Mouse (Mus musculus): Measurements from ENCODE around the gene Mbd4. TPM values are rescaled to one million over a fixed set of nuclear protein-coding genes. Genes with fewer than 3 reads are reported as not detected.
A peak's percentile ranks its signal among the peaks of the same experiment; 100 is the strongest.
"Not testable (repeated sequence)": the region's sequence is repeated elsewhere in the genome, so short reads cannot be mapped to it uniquely, and the experiment has no call there.

Gene Mbd4
- polyA plus RNA-seq, 1 experiment from 2014 or later, result 12.5 TPM

DNA sequence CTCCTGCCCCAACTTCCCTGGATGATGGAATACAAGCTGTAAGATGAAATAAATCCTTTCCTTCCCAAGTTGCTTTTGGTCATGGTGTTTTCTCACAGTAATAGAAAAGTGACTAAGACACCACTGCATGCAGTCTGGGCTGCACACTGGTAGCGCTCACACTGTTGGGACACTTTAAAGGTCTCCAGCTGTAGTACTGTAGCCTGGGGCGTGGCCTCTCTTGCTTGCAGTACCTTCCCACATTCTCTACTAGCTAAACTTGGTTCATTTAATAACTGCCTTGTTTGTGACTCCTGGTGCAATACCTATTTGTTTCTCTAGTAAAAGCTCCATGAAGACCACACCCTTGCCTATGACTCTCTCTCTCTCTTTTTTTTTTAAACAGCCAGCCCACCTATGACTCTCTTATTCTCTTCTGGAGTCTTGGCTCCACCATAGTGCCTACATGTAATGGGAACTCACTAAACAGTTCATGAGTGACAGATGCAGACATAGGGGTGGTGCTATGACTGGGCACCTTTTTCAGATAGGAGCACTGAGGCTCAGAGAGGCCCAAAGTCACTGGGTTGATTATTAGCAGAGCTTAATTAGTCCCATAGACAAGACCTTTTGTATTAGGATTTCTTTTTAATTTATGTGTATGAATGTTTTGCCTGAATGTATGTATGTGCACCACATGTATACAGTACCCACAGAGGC lies 20.9 kb downstream of the Mbd4 start:
- Histone ChIP-seq H3K27me3 (ENCODE audit: control insufficient read depth, insufficient read depth, low read length) (no peaks in the 10 kb centered on the region), H3K36me3 (ENCODE audit: control insufficient read depth, insufficient read depth) (no peaks in the 10 kb centered on the region), H3K27ac (ENCODE audit: low read length) (no peak overlapping the region), H3K9ac (ENCODE audit: low read length) (no peak overlapping the region), H3K4me2 (ENCODE audit: low read depth, low read length) (no peak overlapping the region), H3K9me3 (replicated peaks; ENCODE audit: control insufficient read depth, low read length) (no peaks in the 10 kb centered on the region), H3K4me1 (ENCODE audit: control insufficient read depth, insufficient read depth, low read length) (no peaks in the 10 kb centered on the region), H3K4me3 (ENCODE audit: low read length) (no peak overlapping the region)
- WGBS, result 83% methylated on average over 2 of the region's 2 CpGs
- no peak for ATAC-seq (replicated peaks; ENCODE audit: extremely low read depth, insufficient read depth, low FRiP score)

DNA sequence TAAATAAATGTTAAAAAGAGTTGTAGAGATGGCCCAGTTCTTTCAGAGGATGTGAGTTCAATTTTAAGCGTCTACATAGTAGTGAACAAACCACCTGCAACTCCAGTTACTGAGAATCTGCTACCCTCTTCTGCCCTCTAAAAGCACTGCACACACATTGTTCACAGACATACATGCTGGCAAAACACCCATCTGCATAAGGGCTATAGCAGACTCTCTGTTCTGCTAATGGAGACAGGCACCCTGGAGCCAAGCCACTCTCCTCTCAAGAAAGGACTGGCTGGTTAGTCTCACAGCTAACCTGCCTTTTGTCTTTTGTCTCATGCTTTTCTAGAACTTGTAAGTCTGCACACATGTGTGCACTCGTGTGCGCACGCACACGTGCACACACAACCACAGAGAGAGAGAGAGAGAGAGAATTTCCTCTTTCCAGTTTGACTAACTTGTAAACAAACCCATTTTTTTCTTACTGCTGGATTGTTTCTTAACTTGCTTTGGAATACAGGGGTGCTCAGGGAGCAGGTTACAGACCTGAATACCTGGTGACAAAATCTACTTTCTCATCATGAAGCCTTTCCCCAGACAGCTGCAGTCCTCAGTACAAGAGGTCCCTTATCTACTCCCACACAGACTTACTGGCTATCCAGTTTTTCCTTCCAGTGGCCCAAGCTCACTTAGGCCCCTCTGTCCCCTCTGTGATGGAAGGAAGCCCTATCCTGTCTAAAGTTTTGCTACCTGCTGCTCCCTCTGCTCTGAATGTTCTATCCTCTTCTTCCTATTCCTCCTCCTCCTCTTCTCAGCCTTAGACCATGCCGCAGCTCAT lies 22.2 kb downstream of the Mbd4 start:
- Histone ChIP-seq H3K36me3 (ENCODE audit: control insufficient read depth, insufficient read depth) (no peaks in the 10 kb centered on the region), H3K27me3 (ENCODE audit: control insufficient read depth, insufficient read depth, low read length) (no peaks in the 10 kb centered on the region), H3K4me1 (ENCODE audit: control insufficient read depth, insufficient read depth, low read length) (no peaks in the 10 kb centered on the region), H3K4me2 (ENCODE audit: low read depth, low read length) (no peak overlapping the region), H3K4me3 (ENCODE audit: low read length) (no peak overlapping the region), H3K27ac (ENCODE audit: low read length) (no peak overlapping the region), H3K9ac (ENCODE audit: low read length) (no peak overlapping the region), H3K9me3 (replicated peaks; ENCODE audit: control insufficient read depth, low read length) (no peaks in the 10 kb centered on the region)
- ATAC-seq (replicated peaks; ENCODE audit: extremely low read depth, insufficient read depth, low FRiP score), result no peak
- WGBS, result 83% methylated on average over 6 of the region's 6 CpGs

DNA sequence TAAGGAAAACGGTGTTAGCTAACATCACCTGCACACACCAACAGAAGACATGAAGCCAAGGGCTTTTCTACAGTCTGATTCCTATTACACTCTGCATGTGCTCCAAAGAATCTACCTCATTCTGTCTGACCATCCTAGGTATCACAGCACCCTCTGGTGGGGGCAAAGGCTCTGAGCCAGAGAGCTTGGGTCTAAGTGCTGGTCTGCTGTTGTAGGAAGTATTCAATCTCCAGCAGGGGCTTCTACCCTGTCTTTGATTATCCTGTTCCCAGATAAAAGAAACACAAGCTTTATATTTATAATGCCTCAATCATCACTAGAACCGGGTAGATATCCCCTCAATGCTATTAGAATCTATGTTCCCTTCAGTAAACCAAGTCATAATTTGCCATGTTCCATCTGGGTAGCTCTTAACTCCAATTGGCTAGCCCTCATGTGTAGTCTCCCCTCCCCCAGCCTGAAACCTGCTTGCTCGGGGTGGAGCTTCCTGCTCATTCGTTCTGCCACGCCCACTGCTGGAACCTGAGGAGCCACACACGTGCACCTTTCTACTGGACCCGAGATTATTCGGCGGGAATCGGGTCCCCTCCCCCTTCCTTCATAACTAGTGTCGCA lies 29.2 kb downstream of the Mbd4 start:
- not testable (repeated sequence) for H3K36me3 ChIP-seq (ENCODE audit: control insufficient read depth, insufficient read depth); H3K4me1 ChIP-seq (ENCODE audit: control insufficient read depth, insufficient read depth, low read length); H3K27me3 ChIP-seq (ENCODE audit: control insufficient read depth, insufficient read depth, low read length); H3K9me3 ChIP-seq (replicated peaks; ENCODE audit: control insufficient read depth, low read length); H3K9ac ChIP-seq (ENCODE audit: low read length); H3K27ac ChIP-seq (ENCODE audit: low read length)
- ATAC-seq (replicated peaks; ENCODE audit: extremely low read depth, insufficient read depth, low FRiP score), result peak; percentile 95
- H3K4me3 ChIP-seq (ENCODE audit: low read length), result peak overlapping the region; percentile 38
- H3K4me2 ChIP-seq (ENCODE audit: low read depth, low read length), result peak overlapping the region; percentile 59
- 8% methylated on average over 4 of the region's 11 CpGs for WGBS

DNA sequence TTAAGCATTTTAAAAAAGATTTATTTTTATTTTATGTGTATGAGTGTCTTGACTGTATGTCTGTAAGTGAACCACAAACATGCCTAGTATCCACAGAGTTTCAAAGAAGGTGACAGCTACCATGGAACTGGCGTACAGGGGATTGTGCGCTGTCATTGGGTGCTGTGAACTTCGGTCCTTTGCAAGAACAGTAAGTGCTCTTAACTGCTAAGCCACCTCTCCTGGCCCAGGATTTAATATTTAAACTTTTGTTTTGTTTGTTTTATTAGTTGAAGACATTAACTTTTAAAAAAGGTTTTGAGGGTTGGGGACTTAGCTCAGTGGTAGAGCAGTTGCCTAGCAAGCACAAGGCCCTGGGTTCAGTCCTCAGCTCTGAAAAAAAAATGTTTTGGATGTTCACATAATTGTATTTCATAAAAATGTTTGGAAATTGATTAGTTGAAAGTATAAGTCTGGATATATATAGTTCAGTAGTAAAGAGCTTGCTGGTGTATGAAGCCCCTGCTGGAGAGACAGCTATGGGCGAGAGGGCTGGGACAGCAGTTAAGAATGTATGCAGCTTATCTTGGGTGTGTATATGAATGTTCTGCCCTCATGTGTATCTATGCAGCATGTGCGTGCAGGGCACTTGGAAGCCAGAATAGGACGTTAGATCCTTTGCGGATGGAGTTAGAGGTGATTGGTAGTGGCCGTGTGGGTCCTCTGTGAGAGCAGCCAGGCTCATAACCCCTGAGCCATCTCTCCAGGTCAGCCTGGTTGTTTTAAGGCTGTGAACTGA lies 31.8 kb downstream of the Mbd4 start:
- WGBS, result 75% methylated on average over 8 of the region's 8 CpGs

GRCm38 (mm10) chr6:115818129-115818528 lies 35.0 kb downstream of the Mbd4 start:
- Histone ChIP-seq H3K4me2 (ENCODE audit: low read depth, low read length) (no peak overlapping the region), H3K4me3 (ENCODE audit: low read length) (no peak overlapping the region), H3K9me3 (replicated peaks; ENCODE audit: control insufficient read depth, low read length) (no peaks in the 10 kb centered on the region), H3K9ac (ENCODE audit: low read length) (no peak overlapping the region), H3K36me3 (ENCODE audit: control insufficient read depth, insufficient read depth) (no peaks in the 10 kb centered on the region), H3K27ac (ENCODE audit: low read length) (no peak overlapping the region), H3K27me3 (ENCODE audit: control insufficient read depth, insufficient read depth, low read length) (no peaks in the 10 kb centered on the region), H3K4me1 (ENCODE audit: control insufficient read depth, insufficient read depth, low read length) (peaks cover 9% of the 10 kb centered on the region; the same call in 1 of the 2 replicates)
- 75% methylated on average over 2 of the region's 2 CpGs for WGBS
- no peak for ATAC-seq (replicated peaks; ENCODE audit: extremely low read depth, insufficient read depth, low FRiP score)

More for the DNA sequence above, 31.8 kb downstream of the Mbd4 start:
- Histone ChIP-seq H3K4me3 (ENCODE audit: low read length) (no peak overlapping the region), H3K27me3 (ENCODE audit: control insufficient read depth, insufficient read depth, low read length) (no peaks in the 10 kb centered on the region), H3K9ac (ENCODE audit: low read length) (no peak overlapping the region), H3K4me2 (ENCODE audit: low read depth, low read length) (no peak overlapping the region), H3K27ac (ENCODE audit: low read length) (no peak overlapping the region), H3K4me1 (ENCODE audit: control insufficient read depth, insufficient read depth, low read length) (no peaks in the 10 kb centered on the region), H3K9me3 (replicated peaks; ENCODE audit: control insufficient read depth, low read length) (no peaks in the 10 kb centered on the region), H3K36me3 (ENCODE audit: control insufficient read depth, insufficient read depth) (no peaks in the 10 kb centered on the region)
- no peak for ATAC-seq (replicated peaks; ENCODE audit: extremely low read depth, insufficient read depth, low FRiP score)

- Histone ChIP-seq H3K27me3 (ENCODE audit: control insufficient read depth, insufficient read depth, low read length) (no peaks in the 10 kb centered on the region), H3K4me2 (ENCODE audit: low read depth, low read length) (no peak overlapping the region), H3K36me3 (ENCODE audit: control insufficient read depth, insufficient read depth) (no peaks in the 10 kb centered on the region), H3K4me1 (ENCODE audit: control insufficient read depth, insufficient read depth, low read length) (peaks cover 9% of the 10 kb centered on the region; the same call in 1 of the 2 replicates), H3K27ac (ENCODE audit: low read length) (no peak overlapping the region), H3K9me3 (replicated peaks; ENCODE audit: control insufficient read depth, low read length) (no peaks in the 10 kb centered on the region), H3K4me3 (ENCODE audit: low read length) (no peak overlapping the region), H3K9ac (ENCODE audit: low read length) (no peak overlapping the region)
- WGBS, result 64% methylated on average over 4 of the region's 4 CpGs
- ATAC-seq (replicated peaks; ENCODE audit: extremely low read depth, insufficient read depth, low FRiP score), result no peak
Observed at GRCm38 (mm10) chr6:115815041-115815440, 38.1 kb downstream of the Mbd4 start.

GRCm38 (mm10) chr6:115814104-115814503 lies 39.1 kb downstream of the Mbd4 start:
- ATAC-seq (replicated peaks; ENCODE audit: extremely low read depth, insufficient read depth, low FRiP score), result peak; percentile 42; the same call in 1 of the 2 replicates
- Histone ChIP-seq H3K36me3 (ENCODE audit: control insufficient read depth, insufficient read depth) (no peaks in the 10 kb centered on the region), H3K27me3 (ENCODE audit: control insufficient read depth, insufficient read depth, low read length) (no peaks in the 10 kb centered on the region), H3K4me2 (ENCODE audit: low read depth, low read length) (no peak overlapping the region), H3K9ac (ENCODE audit: low read length) (no peak overlapping the region), H3K4me3 (ENCODE audit: low read length) (no peak overlapping the region), H3K27ac (ENCODE audit: low read length) (no peak overlapping the region), H3K9me3 (replicated peaks; ENCODE audit: control insufficient read depth, low read length) (no peaks in the 10 kb centered on the region), H3K4me1 (ENCODE audit: control insufficient read depth, insufficient read depth, low read length) (peaks cover 9% of the 10 kb centered on the region; the same call in 1 of the 2 replicates)
- 23% methylated on average over 4 of the region's 4 CpGs for WGBS

GRCm38 (mm10) chr6:115811606-115812005 lies 41.6 kb downstream of the Mbd4 start:
- H3K9ac ChIP-seq (ENCODE audit: low read length), result no peak overlapping the region
- H3K27me3 ChIP-seq (ENCODE audit: control insufficient read depth, insufficient read depth, low read length), result no peaks in the 10 kb centered on the region
- no peaks in the 10 kb centered on the region for H3K9me3 ChIP-seq (replicated peaks; ENCODE audit: control insufficient read depth, low read length)
- peaks cover 19% of the 10 kb centered on the region for H3K4me1 ChIP-seq (ENCODE audit: control insufficient read depth, insufficient read depth, low read length)
- no peak overlapping the region for H3K4me2 ChIP-seq (ENCODE audit: low read depth, low read length)
- no peak for ATAC-seq (replicated peaks; ENCODE audit: extremely low read depth, insufficient read depth, low FRiP score)
- H3K36me3 ChIP-seq (ENCODE audit: control insufficient read depth, insufficient read depth), result peaks cover 6% of the 10 kb centered on the region
- H3K27ac ChIP-seq (ENCODE audit: low read length), result no peak overlapping the region
- H3K4me3 ChIP-seq (ENCODE audit: low read length), result no peak overlapping the region
- WGBS, result 59% methylated on average over 8 of the region's 8 CpGs
